Mouse (Mus musculus): ENCODE data around the gene Gnai3. TPM values are rescaled to one million over a fixed set of nuclear protein-coding genes. Genes with fewer than 3 reads are reported as not detected.

Gnai3 gene
- total RNA-seq, 2 experiments from 2014 or later: 31.1 to 34.1 TPM

GRCm38 (mm10) chr3:108166486-108167211 is 20.7 kb upstream of the Gnai3 start:
- peak; percentile 53 to 79 for DNase-seq (ENCODE audit: low spot score in 2 of 2)

GRCm38 (mm10) chr3:108165532-108166315 is 19.8 kb upstream of the Gnai3 start:
- intact Hi-C loops (cut with DNase I): loop anchor here (2.0 kb wide), 1 partner anchor 37 kb away; no protein-coding TSS in a partner anchor
- no peak for DNase-seq (ENCODE audit: low spot score in 2 of 2)

More at GRCm38 (mm10) chr3:108166486-108167211, 20.7 kb upstream of the Gnai3 start:
- intact Hi-C loops (cut with DNase I): no loop called here

GRCm38 (mm10) chr3:108164807-108165206 is 18.9 kb upstream of the Gnai3 start:
- intact Hi-C loops (cut with DNase I): loop anchor here (2.0 to 5.0 kb wide), 4 partner anchors 38 to 222 kb away; partner anchors contain the start of gene Psma5
- peak; percentile 89 to 92 for DNase-seq (ENCODE audit: low spot score in 2 of 2)

- intact Hi-C loops (cut with DNase I): loop anchor here (2.0 to 5.0 kb wide), 4 partner anchors 39 to 223 kb away; partner anchors contain the start of gene Psma5
Measured at GRCm38 (mm10) chr3:108164091-108164490, 18.1 kb upstream of the Gnai3 start.

GRCm38 (mm10) chr3:108158383-108159037 is 12.6 kb upstream of the Gnai3 start:
- peak; percentile 77 to 88 for DNase-seq (ENCODE audit: low spot score in 2 of 2)
- intact Hi-C loops (cut with DNase I): no loop called here

More at GRCm38 (mm10) chr3:108164091-108164490, 18.1 kb upstream of the Gnai3 start:
- no peak for DNase-seq (ENCODE audit: low spot score in 2 of 2)

GRCm38 (mm10) chr3:108154656-108155055 is 8.7 kb upstream of the Gnai3 start, which contains the start of gene Gpr61:
Gene Gpr61 (minus strand): TSS chr3:108154882.
- intact Hi-C loops (cut with DNase I): no loop called here
- peak; percentile 80 to 82 for DNase-seq (ENCODE audit: low spot score in 2 of 2)

- intact Hi-C loops (cut with DNase I): no loop called here
- no peak for DNase-seq (ENCODE audit: low spot score in 2 of 2)
Measured at GRCm38 (mm10) chr3:108152290-108152689, 6.3 kb upstream of the Gnai3 start.

GRCm38 (mm10) chr3:108147386-108148235 is 1.7 kb upstream of the Gnai3 start:
- peak; percentile 93 to 95 for DNase-seq (ENCODE audit: low spot score in 2 of 2)
- intact Hi-C loops (cut with DNase I): loop anchor here (2.0 to 10.0 kb wide), 4 partner anchors 60 to 283 kb away; partner anchors contain the start of genes Ampd2 and Gstm6

GRCm38 (mm10) chr3:108146671-108147070 is 725 bp upstream of the Gnai3 start:
- no peak for DNase-seq (ENCODE audit: low spot score in 2 of 2)
- intact Hi-C loops (cut with DNase I): loop anchor here (5.0 to 10.0 kb wide), 3 partner anchors 59 to 282 kb away; partner anchors contain the start of genes Ampd2 and Gstm6

GRCm38 (mm10) chr3:108140786-108141185 is 5.2 kb downstream of the Gnai3 start:
- intact Hi-C loops (cut with DNase I): loop anchor here (10.0 kb wide), 2 partner anchors 196 to 276 kb away; partner anchors contain the start of gene Gstm6
- DNase-seq (ENCODE audit: low spot score in 2 of 2): no peak

GRCm38 (mm10) chr3:108139113-108139512 is 6.8 kb downstream of the Gnai3 start:
- no peak for DNase-seq (ENCODE audit: low spot score in 2 of 2)
- intact Hi-C loops (cut with DNase I): no loop called here

GRCm38 (mm10) chr3:108134701-108135100 is 11.2 kb downstream of the Gnai3 start:
- intact Hi-C loops (cut with DNase I): no loop called here
- peak; percentile 69 to 79 for DNase-seq (ENCODE audit: low spot score in 2 of 2)

- intact Hi-C loops (cut with DNase I): no loop called here
- DNase-seq (ENCODE audit: low spot score in 2 of 2): no peak
Measured at GRCm38 (mm10) chr3:108132484-108132883, 13.5 kb downstream of the Gnai3 start.

- intact Hi-C loops (cut with DNase I): no loop called here
Measured at GRCm38 (mm10) chr3:108131821-108132220, 14.1 kb downstream of the Gnai3 start.

GRCm38 (mm10) chr3:108131216-108131615 is 14.7 kb downstream of the Gnai3 start:
- intact Hi-C loops (cut with DNase I): no loop called here
- DNase-seq (ENCODE audit: low spot score in 2 of 2): no peak

More at GRCm38 (mm10) chr3:108131821-108132220, 14.1 kb downstream of the Gnai3 start:
- DNase-seq (ENCODE audit: low spot score in 2 of 2): no peak

- no peak for DNase-seq (ENCODE audit: low spot score in 2 of 2)
- intact Hi-C loops (cut with DNase I): no loop called here
Measured at GRCm38 (mm10) chr3:108129804-108130203, 16.1 kb downstream of the Gnai3 start.

GRCm38 (mm10) chr3:108129367-108129766 is 16.6 kb downstream of the Gnai3 start:
- intact Hi-C loops (cut with DNase I): no loop called here
- DNase-seq (ENCODE audit: low spot score in 2 of 2): no peak

GRCm38 (mm10) chr3:108128520-108128919 is 17.4 kb downstream of the Gnai3 start:
- no peak for DNase-seq (ENCODE audit: low spot score in 2 of 2)
- intact Hi-C loops (cut with DNase I): no loop called here

Data from left cerebral cortex, postnatal 14 days (tissue).